Mouse (Mus musculus) ovary, adult 18-20 months (tissue): Measurements from ENCODE around the gene Lgals4.

ENCODE experiments used
- DNase-seq: peaks from one replicate; pipeline ENCODE4 v3.0.0; 2022; ENCODE audit warnings: low spot score, mixed read lengths

The Lgals4 gene

GRCm38 (mm10) chr7:28822556-28822955 lies 11.1 kb upstream of the Lgals4 start:
- no peak for DNase-seq

- no peak for DNase-seq
Observed at GRCm38 (mm10) chr7:28822993-28823903, 10.4 kb upstream of the Lgals4 start.

- DNase-seq = no peak
Observed at GRCm38 (mm10) chr7:28823932-28824331, 9.7 kb upstream of the Lgals4 start.

- peak; percentile 89 for DNase-seq
Observed at GRCm38 (mm10) chr7:28824941-28825685, 8.5 kb upstream of the Lgals4 start, which contains the start of gene Ech1. Gene Ech1, plus strand, starts transcription at chr7:28825217.

GRCm38 (mm10) chr7:28825686-28826401 lies 7.8 kb upstream of the Lgals4 start:
- no peak for DNase-seq

- no peak for DNase-seq
Observed at GRCm38 (mm10) chr7:28826402-28826772, 7.3 kb upstream of the Lgals4 start.

GRCm38 (mm10) chr7:28827338-28827737 lies 6.3 kb upstream of the Lgals4 start:
- DNase-seq = peak; percentile 60

- DNase-seq = no peak
Observed at GRCm38 (mm10) chr7:28829821-28830220, 3.8 kb upstream of the Lgals4 start.

GRCm38 (mm10) chr7:28830981-28831380 lies 2.7 kb upstream of the Lgals4 start:
- DNase-seq = no peak

GRCm38 (mm10) chr7:28831411-28832125 lies 2.1 kb upstream of the Lgals4 start:
- DNase-seq = no peak

GRCm38 (mm10) chr7:28832137-28832536 lies 1.5 kb upstream of the Lgals4 start:
- no peak for DNase-seq

GRCm38 (mm10) chr7:28836936-28837335 lies 3.3 kb downstream of the Lgals4 start:
- DNase-seq = no peak

- no peak for DNase-seq
Observed at GRCm38 (mm10) chr7:28838331-28838730, 4.7 kb downstream of the Lgals4 start.

GRCm38 (mm10) chr7:28847273-28847672 lies 13.6 kb downstream of the Lgals4 start:
- no peak for DNase-seq

- no peak for DNase-seq
Observed at GRCm38 (mm10) chr7:28849700-28850236, 16.1 kb downstream of the Lgals4 start.

GRCm38 (mm10) chr7:28850642-28851041 lies 17.0 kb downstream of the Lgals4 start:
- no peak for DNase-seq

GRCm38 (mm10) chr7:28859953-28860352 lies 26.3 kb downstream of the Lgals4 start:
- no peak for DNase-seq

- DNase-seq = no peak
Observed at GRCm38 (mm10) chr7:28860898-28861297, 27.2 kb downstream of the Lgals4 start.

- peak; percentile 26 for DNase-seq
Observed at GRCm38 (mm10) chr7:28862817-28863499, 29.3 kb downstream of the Lgals4 start.

- DNase-seq = no peak
Observed at GRCm38 (mm10) chr7:28863540-28863939, 29.9 kb downstream of the Lgals4 start, which contains the start of gene Lgals7. Gene Lgals7, plus strand, starts transcription at chr7:28863853.

- no peak for DNase-seq
Observed at GRCm38 (mm10) chr7:28864288-28864750, 30.7 kb downstream of the Lgals4 start.
